Mouse (Mus musculus) gastrocnemius, adult 2 months (tissue): ENCODE measurements around the gene Srebf1. TPM values are rescaled to one million over a fixed set of nuclear protein-coding genes. Genes with fewer than 3 reads are reported as not detected.

ENCODE experiments used
- DNase-seq: peaks from one replicate; pipeline ENCODE4 v3.0.0; 2022
- H3K27ac ChIP-seq: fragments of 200-600 bp; 2 replicates; pipeline ENCODE4 v1.8.1; 2022; ENCODE audit warnings: mild to moderate bottlenecking
- H3K4me3 ChIP-seq: fragments of 200-600 bp; 2 replicates; pipeline ENCODE4 v1.8.1; 2022; ENCODE audit warnings: mild to moderate bottlenecking, moderate library complexity
- CTCF ChIP-seq: fragments of 200-600 bp; IDR thresholded peaks from 2 replicates; pipeline ENCODE4 v1.8.1; 2022; ENCODE audit warnings: antibody characterized with exemption, mild to moderate bottlenecking, moderate library complexity
- intact Hi-C: fragments of 180-260 bp; cut with DNase I; formaldehyde crosslinking; loops from one replicate; pipeline ENCODE4 v1.15.1; 2025
- total RNA-seq, 2 experiments: library from RNA; stranded (reverse); gene quantifications; 2 replicates each; pipeline ENCODE4 v1.2.3; 2021

Srebf1 gene
- total RNA-seq, 2 experiments from 2014 or later = 27.5 to 43.4 TPM

DNA sequence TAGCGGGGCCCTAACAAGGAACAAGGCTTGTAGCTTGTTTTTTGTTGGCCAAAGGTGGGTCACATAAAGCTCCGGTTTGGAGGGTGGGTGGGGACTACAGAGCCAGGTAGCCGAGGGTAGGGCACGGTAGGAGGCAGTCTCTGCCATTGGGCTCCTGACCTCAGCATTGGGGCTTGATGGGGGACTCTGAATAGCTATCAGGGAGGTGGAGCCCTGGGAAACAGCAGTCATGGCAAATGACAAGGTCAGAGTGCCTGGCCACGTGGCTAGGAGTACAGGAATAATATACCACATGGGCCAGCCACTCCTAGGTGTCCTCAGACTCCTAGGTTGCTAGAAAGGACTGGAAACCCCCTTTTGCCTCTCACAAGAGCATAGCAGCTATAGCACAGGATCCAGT lies 26.0 kb downstream of the Srebf1 start:
- H3K27ac ChIP-seq = no peak overlapping the region
- no peak for TF ChIP-seq CTCF
- intact Hi-C loops = loop anchor here (5.0 kb wide), 1 partner anchor 94 kb away; no protein-coding TSS in a partner anchor
- no peak overlapping the region for H3K4me3 ChIP-seq
- no peak for DNase-seq

- H3K4me3 ChIP-seq = no peak overlapping the region
- DNase-seq = no peak
- no peak overlapping the region for H3K27ac ChIP-seq
- peak; percentile 61 for TF ChIP-seq CTCF
- intact Hi-C loops = loop anchor here (5.0 kb wide), 1 partner anchor 93 kb away; no protein-coding TSS in a partner anchor
Observed at GRCm38 (mm10) chr11:60195108-60195507, 27.3 kb downstream of the Srebf1 start.

- intact Hi-C loops = no loop called here
- no peak for DNase-seq
- no peak for TF ChIP-seq CTCF
- no peak overlapping the region for H3K4me3 ChIP-seq
- H3K27ac ChIP-seq = no peak overlapping the region
Observed at GRCm38 (mm10) chr11:60193556-60193955, 28.8 kb downstream of the Srebf1 start.

DNA sequence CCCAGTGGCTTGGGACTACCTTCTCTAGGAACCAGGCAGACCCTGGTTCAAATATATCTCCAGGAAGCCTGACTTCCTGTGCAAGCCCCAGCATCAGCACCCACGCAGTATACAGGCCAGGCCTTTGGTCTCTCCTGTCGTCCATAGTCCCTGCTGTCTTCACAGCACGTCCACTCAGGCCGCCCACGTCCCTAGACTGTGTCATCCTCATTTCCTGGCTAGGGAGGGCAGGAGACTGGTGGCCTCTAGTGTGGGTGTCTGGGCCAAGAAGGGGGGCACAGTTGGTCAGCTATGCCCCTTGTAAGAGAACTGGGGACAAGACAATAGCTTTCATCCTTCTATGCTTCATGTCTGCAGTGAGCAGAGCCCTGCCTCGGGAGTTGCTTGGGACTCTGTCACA lies 29.8 kb downstream of the Srebf1 start:
- DNase-seq = no peak
- intact Hi-C loops = no loop called here
- no peak for TF ChIP-seq CTCF
- Histone ChIP-seq H3K27ac (no peak overlapping the region), H3K4me3 (no peak overlapping the region)

DNA sequence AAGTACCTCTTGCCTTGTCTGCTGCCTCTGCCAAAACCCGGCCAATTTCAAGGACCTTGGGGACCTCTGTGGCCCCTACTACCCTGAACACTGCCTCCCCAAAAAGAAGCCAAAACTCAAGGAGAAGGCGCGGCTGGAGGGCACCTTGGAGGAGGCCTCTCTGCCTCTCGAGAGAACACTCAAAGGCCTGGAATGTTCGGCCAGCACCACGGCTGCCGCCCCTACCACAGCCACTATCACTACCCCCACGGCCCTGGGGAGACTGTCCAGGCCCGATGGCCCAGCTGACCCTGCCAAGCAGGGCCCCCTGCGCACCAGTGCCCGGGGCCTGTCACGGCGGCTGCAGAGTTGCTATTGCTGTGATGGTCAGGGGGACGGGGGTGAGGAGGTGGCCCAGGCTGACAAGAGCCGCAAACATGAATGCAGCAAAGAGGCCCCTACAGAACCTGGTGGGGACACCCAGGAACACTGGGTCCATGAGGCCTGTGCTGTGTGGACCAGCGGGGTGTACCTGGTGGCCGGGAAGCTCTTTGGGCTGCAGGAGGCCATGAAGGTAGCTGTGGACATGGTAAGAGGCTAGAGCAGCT lies 32.2 kb downstream of the Srebf1 start:
- H3K4me3 ChIP-seq = no peak overlapping the region
- H3K27ac ChIP-seq = peak overlapping the region; percentile 9
- DNase-seq = no peak
- no peak for TF ChIP-seq CTCF
- intact Hi-C loops = no loop called here

- peak overlapping the region; percentile 9 for H3K27ac ChIP-seq
- intact Hi-C loops = no loop called here
Observed at GRCm38 (mm10) chr11:60189501-60190040, 32.8 kb downstream of the Srebf1 start.

DNA sequence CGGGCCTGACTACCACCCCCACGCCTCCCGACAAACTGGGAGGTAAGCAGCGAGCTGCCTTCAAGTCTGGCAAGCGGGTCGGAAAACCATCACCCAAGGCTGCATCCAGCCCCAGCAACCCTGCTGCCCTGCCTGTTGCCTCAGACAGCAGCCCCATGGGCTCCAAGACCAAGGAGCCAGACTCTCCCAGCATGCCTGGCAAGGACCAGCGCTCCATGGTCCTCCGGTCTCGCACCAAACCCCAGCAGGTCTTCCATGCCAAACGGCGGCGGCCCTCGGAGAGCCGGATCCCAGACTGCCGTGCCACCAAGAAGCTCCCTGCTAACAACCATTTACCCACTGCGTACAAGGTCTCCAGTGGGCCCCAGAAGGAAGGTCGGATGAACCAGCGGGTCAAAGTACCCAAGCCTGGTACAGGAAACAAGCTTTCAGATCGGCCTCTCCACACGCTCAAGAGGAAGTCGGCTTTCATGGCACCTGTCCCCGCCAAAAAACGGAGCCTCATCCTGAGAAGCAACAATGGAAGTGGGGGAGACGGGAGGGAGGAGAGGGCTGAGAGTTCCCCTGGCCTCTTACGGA lies 34.0 kb downstream of the Srebf1 start:
- no peak for TF ChIP-seq CTCF
- intact Hi-C loops = no loop called here
- H3K27ac ChIP-seq = no peak overlapping the region
- H3K4me3 ChIP-seq = no peak overlapping the region
- no peak for DNase-seq

More at GRCm38 (mm10) chr11:60189501-60190040, 32.8 kb downstream of the Srebf1 start:
- no peak overlapping the region for H3K4me3 ChIP-seq
- no peak for DNase-seq
- TF ChIP-seq CTCF = no peak

GRCm38 (mm10) chr11:60187070-60187469 lies 35.3 kb downstream of the Srebf1 start:
- intact Hi-C loops = no loop called here
- no peak overlapping the region for H3K27ac ChIP-seq
- no peak for DNase-seq
- H3K4me3 ChIP-seq = no peak overlapping the region
- no peak for TF ChIP-seq CTCF

DNA sequence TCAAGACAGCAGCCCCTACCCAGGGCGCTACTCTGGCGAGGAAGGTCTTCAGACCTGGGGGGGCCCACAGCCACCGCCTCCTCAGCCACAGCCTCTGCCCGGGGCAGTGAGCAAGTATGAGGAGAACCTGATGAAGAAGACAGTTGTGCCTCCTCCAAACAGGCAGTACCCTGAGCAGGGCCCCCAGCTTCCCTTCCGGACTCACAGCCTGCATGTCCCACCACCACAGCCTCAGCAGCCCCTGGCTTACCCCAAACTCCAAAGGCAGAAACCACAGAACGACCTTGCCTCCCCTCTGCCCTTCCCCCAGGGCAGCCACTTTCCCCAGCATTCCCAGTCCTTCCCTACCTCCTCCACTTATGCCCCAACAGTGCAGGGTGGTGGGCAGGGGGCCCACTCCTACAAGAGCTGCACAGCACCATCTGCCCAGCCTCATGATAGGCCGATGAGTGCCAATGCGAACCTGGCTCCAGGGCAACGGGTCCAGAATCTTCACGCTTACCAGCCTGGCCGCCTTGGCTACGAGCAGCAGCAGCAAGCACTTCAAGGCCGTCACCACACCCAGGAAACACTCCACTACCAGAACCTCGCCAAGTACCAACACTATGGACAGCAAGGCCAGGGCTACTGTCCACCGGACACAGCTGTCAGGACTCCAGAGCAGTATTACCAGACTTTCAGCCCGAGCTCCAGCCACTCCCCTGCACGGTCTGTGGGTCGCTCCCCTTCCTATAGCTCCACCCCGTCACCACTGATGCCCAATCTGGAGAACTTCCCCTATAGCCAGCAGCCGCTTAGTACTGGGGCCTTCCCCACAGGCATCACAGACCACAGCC lies 36.8 kb downstream of the Srebf1 start:
- no peak for DNase-seq
- H3K4me3 ChIP-seq = 0 out of 2 replicates have a peak overlapping the region, but pooled peaks have one; percentile 1
- no peak for TF ChIP-seq CTCF
- intact Hi-C loops = no loop called here
- peak overlapping the region; percentile 10; the same call in 1 of the 2 replicates for H3K27ac ChIP-seq

- H3K4me3 ChIP-seq = no peak overlapping the region
- DNase-seq = no peak
- intact Hi-C loops = no loop called here
- TF ChIP-seq CTCF = no peak
- no peak overlapping the region; the same call in 1 of the 2 replicates for H3K27ac ChIP-seq
Observed at GRCm38 (mm10) chr11:60184346-60185325, 37.7 kb downstream of the Srebf1 start.

DNA sequence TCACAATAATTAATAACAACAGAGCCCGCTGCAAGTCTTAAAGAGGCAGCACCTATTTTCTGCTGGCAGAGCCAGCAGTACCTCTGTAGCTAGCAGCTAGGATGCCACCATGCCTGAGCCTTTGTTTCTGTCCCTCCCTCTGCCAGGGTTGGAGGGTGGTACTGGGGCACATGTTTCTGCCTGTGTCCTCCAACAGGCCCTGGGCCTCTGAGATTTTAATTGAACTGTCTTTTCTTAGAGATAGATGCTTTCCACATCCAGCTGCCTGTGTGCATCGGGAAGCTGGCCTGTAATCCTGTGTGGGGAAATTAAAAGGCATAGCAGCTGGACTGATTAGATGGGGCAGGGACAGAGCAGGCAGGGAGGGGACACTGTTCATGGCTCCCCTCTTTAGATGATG lies 39.6 kb downstream of the Srebf1 start:
- Histone ChIP-seq H3K27ac (peak overlapping the region; percentile 38; the same call in 1 of the 2 replicates), H3K4me3 (no peak overlapping the region)
- intact Hi-C loops = no loop called here
- no peak for TF ChIP-seq CTCF
- DNase-seq = no peak
